ENCODE assay signal across 28 mouse cellular contexts in the genomic region with DNA sequence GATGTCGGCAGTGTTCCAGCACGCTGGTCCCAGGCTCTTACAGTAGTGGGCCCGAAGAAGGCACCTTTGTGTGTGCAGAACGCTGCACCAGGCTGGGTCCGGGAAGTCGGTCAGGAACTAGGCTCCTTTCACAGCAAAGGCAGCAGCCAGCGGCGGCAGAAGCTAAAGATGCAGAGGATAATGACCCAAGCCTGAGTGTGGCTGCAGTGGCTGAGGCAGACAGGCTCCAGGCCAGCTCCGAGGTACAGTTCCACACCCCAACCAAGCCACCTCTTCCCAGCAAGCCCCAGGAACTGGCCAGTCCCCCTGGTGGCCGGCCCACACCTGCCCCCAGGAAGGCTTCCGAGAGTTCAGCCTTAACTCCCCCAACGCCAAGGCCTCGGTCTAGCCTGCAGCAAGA. TPM values are rescaled to one million over a fixed set of nuclear protein-coding genes. Genes with fewer than 3 reads are reported as not detected.
DNase-seq lines count a peak whose midpoint lies in the region; ATAC-seq lines count a peak whose summit lies in the region.
"Had no signal": no experiment of that assay in that cellular context is flagged by ENCODE, and none has a peak within 500 bp of the region (broad histone marks: within the 10 kb centered on the region; RNA-seq: fewer than 3 reads in every experiment).

No protein-coding gene starts in this region.

- no peaks in the 10 kb centered on the region for H3K27me3 ChIP-seq in heart, embryonic 13.5 days (replicated peaks)
- H3K27me3 ChIP-seq in hindbrain, embryonic 10.5 days (ENCODE audit: insufficient read depth, poor library complexity, severe bottlenecking): no peaks in the 10 kb centered on the region
- no peaks in the 10 kb centered on the region for H3K27me3 ChIP-seq in hindbrain, embryonic 16.5 days (replicated peaks; ENCODE audit: control insufficient read depth, insufficient read depth, low read length)
- H3K27me3 ChIP-seq in midbrain, embryonic 11.5 days (ENCODE audit: control insufficient read depth, insufficient read depth, low read length): no peaks in the 10 kb centered on the region
- no peaks in the 10 kb centered on the region for H3K27me3 ChIP-seq in midbrain, embryonic 15.5 days (replicated peaks)
- H3K27me3 ChIP-seq: forebrain, embryonic 12.5 days; hindbrain, embryonic 12.5 days; limb, embryonic 12.5 days; neural tube, embryonic 15.5 days had no signal

- H3K9me3 ChIP-seq in heart, embryonic 13.5 days: no peaks in the 10 kb centered on the region
- no peaks in the 10 kb centered on the region for H3K9me3 ChIP-seq in hindbrain, embryonic 10.5 days
- H3K9me3 ChIP-seq in hindbrain, embryonic 16.5 days (ENCODE audit: control insufficient read depth, low read length): no peaks in the 10 kb centered on the region
- H3K9me3 ChIP-seq in midbrain, embryonic 11.5 days (ENCODE audit: control insufficient read depth, low read length): no peaks in the 10 kb centered on the region
- no peaks in the 10 kb centered on the region for H3K9me3 ChIP-seq in midbrain, embryonic 15.5 days
- H3K9me3 ChIP-seq: forebrain, embryonic 12.5 days; heart, embryonic 10.5 days; hindbrain, embryonic 12.5 days; limb, embryonic 12.5 days; neural tube, embryonic 15.5 days had no signal

- peaks cover 99% of the 10 kb centered on the region for H3K36me3 ChIP-seq in heart, embryonic 13.5 days
- H3K36me3 ChIP-seq in hindbrain, embryonic 10.5 days: peaks cover 79% of the 10 kb centered on the region
- H3K36me3 ChIP-seq in hindbrain, embryonic 16.5 days (ENCODE audit: control insufficient read depth, insufficient read depth, low read length): peaks cover 33% of the 10 kb centered on the region
- peaks cover 3% of the 10 kb centered on the region; the same call in 1 of the 2 replicates for H3K36me3 ChIP-seq in midbrain, embryonic 11.5 days (ENCODE audit: control insufficient read depth, insufficient read depth, low read length)
- H3K36me3 ChIP-seq in midbrain, embryonic 15.5 days (replicated peaks): peaks cover 36% of the 10 kb centered on the region

- peak overlapping the region; percentile 91 for H3K27ac ChIP-seq in heart, embryonic 13.5 days (replicated peaks)
- peak overlapping the region; percentile 46; the same call in 1 of the 2 replicates for H3K27ac ChIP-seq in hindbrain, embryonic 10.5 days
- H3K27ac ChIP-seq in hindbrain, embryonic 16.5 days (ENCODE audit: low read depth, low read length): no peak overlapping the region
- no peak overlapping the region for H3K27ac ChIP-seq in midbrain, embryonic 11.5 days (ENCODE audit: low read depth, low read length)
- H3K27ac ChIP-seq in midbrain, embryonic 15.5 days: no peak overlapping the region
- H3K27ac ChIP-seq: forebrain, embryonic 12.5 days; hindbrain, embryonic 12.5 days; left cerebral cortex, adult 2 months; limb, embryonic 12.5 days; macrophage; neural tube, embryonic 15.5 days had no signal

- WGBS in heart, embryonic 13.5 days: 77% methylated on average over 13 of the region's 13 CpGs
- 85% methylated on average over 13 of the region's 13 CpGs for WGBS in hindbrain, embryonic 10.5 days
- WGBS in hindbrain, embryonic 16.5 days: 85% methylated on average over 13 of the region's 13 CpGs
- WGBS in midbrain, embryonic 11.5 days: 84% methylated on average over 13 of the region's 13 CpGs
- 84% methylated on average over 13 of the region's 13 CpGs for WGBS in midbrain, embryonic 15.5 days

- no peak for DNase-seq in heart, postnatal 25 days (ENCODE audit: low spot score)
- no peak for DNase-seq in hindbrain, embryonic 10.5 days (ENCODE audit: low spot score)
- peak; percentile 62 for DNase-seq in midbrain, embryonic 11.5 days (ENCODE audit: low spot score, missing footprints)
- DNase-seq in frontal cortex, postnatal 36 days (ENCODE audit: low spot score in 2 of 2): no peak
- DNase-seq: B cell, adult 2 months; cerebellum, adult 2 months; cerebellum, postnatal 14 days; gastrocnemius, postnatal 36 days; kidney, adult 9 months; kidney, postnatal 14 days; liver, postnatal 0 days; midbrain, embryonic 14.5 days; retina, postnatal 1 day; right cerebral cortex, postnatal 14 days had no signal

- no peak overlapping the region for H3K4me3 ChIP-seq in heart, embryonic 13.5 days
- H3K4me3 ChIP-seq in hindbrain, embryonic 10.5 days: no peak overlapping the region
- H3K4me3 ChIP-seq in hindbrain, embryonic 16.5 days (ENCODE audit: low read length): no peak overlapping the region
- H3K4me3 ChIP-seq in midbrain, embryonic 11.5 days (ENCODE audit: low read depth, low read length): no peak overlapping the region
- H3K4me3 ChIP-seq in midbrain, embryonic 15.5 days: no peak overlapping the region
- H3K4me3 ChIP-seq: erythroblast, embryonic 14.5 days; forebrain, embryonic 12.5 days; heart, embryonic 10.5 days; hindbrain, embryonic 12.5 days; left cerebral cortex, adult 2 months; limb, embryonic 12.5 days; neural tube, embryonic 15.5 days had no signal

- ATAC-seq in heart, embryonic 13.5 days (ENCODE audit: extremely low read depth, insufficient number of reproducible peaks, low FRiP score, low TSS enrichment): no peak
- no peak for ATAC-seq in hindbrain, embryonic 16.5 days
- ATAC-seq in midbrain, embryonic 11.5 days (ENCODE audit: low FRiP score): no peak
- ATAC-seq in midbrain, embryonic 15.5 days (replicated peaks): no peak
- ATAC-seq: intestine, embryonic 16.5 days; liver, postnatal 0 days had no signal

- H3K9ac ChIP-seq in heart, embryonic 13.5 days: peak overlapping the region; percentile 69; the same call in 1 of the 2 replicates
- H3K9ac ChIP-seq in hindbrain, embryonic 16.5 days (ENCODE audit: low read depth, low read length): no peak overlapping the region
- H3K9ac ChIP-seq in midbrain, embryonic 11.5 days (ENCODE audit: low read length): no peak overlapping the region
- H3K9ac ChIP-seq in midbrain, embryonic 15.5 days: no peak overlapping the region
- H3K9ac ChIP-seq: forebrain, embryonic 12.5 days; hindbrain, embryonic 12.5 days; limb, embryonic 12.5 days; liver, postnatal 0 days; neural tube, embryonic 15.5 days had no signal

- H3K4me2 ChIP-seq in heart, embryonic 13.5 days: no peak overlapping the region
- no peak overlapping the region for H3K4me2 ChIP-seq in hindbrain, embryonic 16.5 days (ENCODE audit: low read length)
- H3K4me2 ChIP-seq in midbrain, embryonic 11.5 days: no peak overlapping the region
- H3K4me2 ChIP-seq in midbrain, embryonic 15.5 days: no peak overlapping the region
- H3K4me2 ChIP-seq: forebrain, embryonic 12.5 days; hindbrain, embryonic 12.5 days; limb, embryonic 12.5 days; neural tube, embryonic 15.5 days had no signal

- H3K4me1 ChIP-seq in heart, embryonic 13.5 days: peaks cover 28% of the 10 kb centered on the region
- peaks cover 4% of the 10 kb centered on the region; the same call in 1 of the 2 replicates for H3K4me1 ChIP-seq in hindbrain, embryonic 10.5 days (replicated peaks)
- H3K4me1 ChIP-seq in hindbrain, embryonic 16.5 days (ENCODE audit: control insufficient read depth, insufficient read depth, low read depth, low read length): no peaks in the 10 kb centered on the region
- H3K4me1 ChIP-seq in midbrain, embryonic 11.5 days (ENCODE audit: control insufficient read depth, insufficient read depth, low read length): no peaks in the 10 kb centered on the region
- no peaks in the 10 kb centered on the region for H3K4me1 ChIP-seq in midbrain, embryonic 15.5 days
- H3K4me1 ChIP-seq: forebrain, embryonic 12.5 days; hindbrain, embryonic 12.5 days; neural tube, embryonic 15.5 days had no signal

- intact Hi-C loops in heart, postnatal 25 days (cut with DNase I): no loop called here

RNA-seq across cellular contexts. Expression of a gene that starts 13.8 kb away (rescaled TPM):
- polyA plus RNA-seq in heart, embryonic 13.5 days (2015; fragmentation: Nextera tagmentation; extraction: Ambion mirVana): 15.4 and 15.6 TPM in 2 replicates
- total RNA-seq in heart, postnatal 25 days (2021): 10 to 100 TPM; 51.9 to 57.7 TPM
- 7.0 and 8.8 TPM in 2 replicates for polyA plus RNA-seq in hindbrain, embryonic 10.5 days (2016; fragmentation: Nextera tagmentation; extraction: Ambion mirVana)
- polyA plus RNA-seq in hindbrain, embryonic 16.5 days (2015; fragmentation: Nextera tagmentation; extraction: Ambion mirVana): 11.6 and 13.9 TPM in 2 replicates
- polyA plus RNA-seq in midbrain, embryonic 11.5 days (2014; fragmentation: Nextera tagmentation; extraction: Ambion mirVana): 5.2 and 5.4 TPM in 2 replicates
- polyA plus RNA-seq in midbrain, embryonic 15.5 days (2015; fragmentation: Nextera tagmentation; extraction: Ambion mirVana): 13.9 and 15.8 TPM in 2 replicates

RNA-seq across cellular contexts. Expression of a gene that starts 18.3 kb away (rescaled TPM):
- polyA plus RNA-seq in heart, embryonic 13.5 days (2015; fragmentation: Nextera tagmentation; extraction: Ambion mirVana): 231 and 244 TPM in 2 replicates
- 100 to 1,000 TPM; 132 TPM for total RNA-seq in heart, postnatal 25 days (2021)
- 383 and 404 TPM in 2 replicates for polyA plus RNA-seq in hindbrain, embryonic 10.5 days (2016; fragmentation: Nextera tagmentation; extraction: Ambion mirVana)
- 258 and 285 TPM in 2 replicates for polyA plus RNA-seq in hindbrain, embryonic 16.5 days (2015; fragmentation: Nextera tagmentation; extraction: Ambion mirVana)
- polyA plus RNA-seq in midbrain, embryonic 11.5 days (2014; fragmentation: Nextera tagmentation; extraction: Ambion mirVana): 354 and 362 TPM in 2 replicates
- polyA plus RNA-seq in midbrain, embryonic 15.5 days (2015; fragmentation: Nextera tagmentation; extraction: Ambion mirVana): 229 and 243 TPM in 2 replicates

RNA-seq across cellular contexts. Expression of a gene that starts 18.5 kb away (rescaled TPM):
- 6.0 TPM in 2 replicates for polyA plus RNA-seq in heart, embryonic 13.5 days (2015; fragmentation: Nextera tagmentation; extraction: Ambion mirVana)
- total RNA-seq in heart, postnatal 25 days (2021): 1 to 10 TPM; 1.6 to 1.7 TPM
- polyA plus RNA-seq in hindbrain, embryonic 10.5 days (2016; fragmentation: Nextera tagmentation; extraction: Ambion mirVana): 9.8 and 16.1 TPM in 2 replicates
- 18.0 and 20.2 TPM in 2 replicates for polyA plus RNA-seq in hindbrain, embryonic 16.5 days (2015; fragmentation: Nextera tagmentation; extraction: Ambion mirVana)
- polyA plus RNA-seq in midbrain, embryonic 11.5 days (2014; fragmentation: Nextera tagmentation; extraction: Ambion mirVana): 9.5 and 10.2 TPM in 2 replicates
- polyA plus RNA-seq in midbrain, embryonic 15.5 days (2015; fragmentation: Nextera tagmentation; extraction: Ambion mirVana): 15.1 and 19.1 TPM in 2 replicates
- total RNA-seq: megakaryocyte-erythroid progenitor cell, adult 5-6 weeks had no signal
- polyA plus RNA-seq: erythroblast, embryonic 14.5 days had no signal

RNA-seq across cellular contexts. Expression of a gene that starts 42.5 kb away (rescaled TPM):
- 0.42 and 0.44 TPM in 2 replicates for polyA plus RNA-seq in heart, embryonic 13.5 days (2015; fragmentation: Nextera tagmentation; extraction: Ambion mirVana)
- total RNA-seq in heart, postnatal 25 days (2021): 1 to 10 TPM in 1 of 2 experiments, under 1 TPM in 1; 0.92 to 1.3 TPM
- polyA plus RNA-seq in hindbrain, embryonic 10.5 days (2016; fragmentation: Nextera tagmentation; extraction: Ambion mirVana): 9.2 and 28.1 TPM in 2 replicates
- 9.0 and 9.5 TPM in 2 replicates for polyA plus RNA-seq in hindbrain, embryonic 16.5 days (2015; fragmentation: Nextera tagmentation; extraction: Ambion mirVana)
- 0.64 and 0.95 TPM in 2 replicates for polyA plus RNA-seq in midbrain, embryonic 11.5 days (2014; fragmentation: Nextera tagmentation; extraction: Ambion mirVana)
- 2.9 TPM in 2 replicates for polyA plus RNA-seq in midbrain, embryonic 15.5 days (2015; fragmentation: Nextera tagmentation; extraction: Ambion mirVana)
- total RNA-seq: liver, adult 2 months; megakaryocyte-erythroid progenitor cell, adult 5-6 weeks had no signal
- polyA plus RNA-seq: erythroblast, embryonic 14.5 days; liver, adult 2 months; macrophage had no signal

RNA-seq across cellular contexts. Expression of a gene that starts 47.6 kb away (rescaled TPM):
- 154 and 160 TPM in 2 replicates for polyA plus RNA-seq in heart, embryonic 13.5 days (2015; fragmentation: Nextera tagmentation; extraction: Ambion mirVana)
- total RNA-seq in heart, postnatal 25 days (2021): 10 to 100 TPM; 68.9 to 71.5 TPM
- polyA plus RNA-seq in hindbrain, embryonic 10.5 days (2016; fragmentation: Nextera tagmentation; extraction: Ambion mirVana): 238 and 262 TPM in 2 replicates
- 174 and 177 TPM in 2 replicates for polyA plus RNA-seq in hindbrain, embryonic 16.5 days (2015; fragmentation: Nextera tagmentation; extraction: Ambion mirVana)
- 242 and 251 TPM in 2 replicates for polyA plus RNA-seq in midbrain, embryonic 11.5 days (2014; fragmentation: Nextera tagmentation; extraction: Ambion mirVana)
- polyA plus RNA-seq in midbrain, embryonic 15.5 days (2015; fragmentation: Nextera tagmentation; extraction: Ambion mirVana): 165 and 167 TPM in 2 replicates

Comparison
In these comparisons a context has a peak if more than half of its experiments do, and no peak if none do; other contexts are left out.
1. H3K27ac ChIP-seq: peak in heart, embryonic 13.5 days (single experiment) and hindbrain, embryonic 10.5 days (single experiment); none in hindbrain, embryonic 16.5 days (single experiment), midbrain, embryonic 11.5 days (single experiment) and midbrain, embryonic 15.5 days (single experiment).